Mouse (Mus musculus) forebrain, embryonic 14.5 days (tissue): Measurements from ENCODE around the gene Gm10721. TPM values are rescaled to one million over a fixed set of nuclear protein-coding genes. Genes with fewer than 3 reads are reported as not detected.
"Not testable (repeated sequence)": the region's sequence is repeated elsewhere in the genome, so short reads cannot be mapped to it uniquely, and the experiment has no call there.

Experiments used
- ATAC-seq: fragments of 200-750 bp; cut with Nextera tagmentation; 2 replicates; pipeline ENCODE4 v1.8.0; 2017; ENCODE audit warnings: mild to moderate bottlenecking, moderate library complexity
- DNase-seq: peaks from one replicate; pipeline ENCODE4 v3.0.0-alpha.2; 2015; ENCODE audit warnings: low spot score
- H3K27ac ChIP-seq: fragments of 300-500 bp; sonication (generic); 2 replicates; pipeline ENCODE4 v1.5.1; 2014; ENCODE audit warnings: low read depth, mild to moderate bottlenecking, control low read depth, low read length, moderate library complexity
- H3K27me3 ChIP-seq: fragments of 300-500 bp; sonication (generic); replicated peaks from 2 replicates; pipeline ENCODE4 v1.6.1; 2014; ENCODE audit warnings: low read length, control low read depth, mixed read lengths; ENCODE audit not compliant: control insufficient read depth, insufficient read depth
- H3K36me3 ChIP-seq: fragments of 300-500 bp; sonication (generic); 2 replicates; pipeline ENCODE4 v1.6.1; 2014; ENCODE audit warnings: low read length, control low read depth; ENCODE audit not compliant: control insufficient read depth, insufficient read depth
- H3K4me1 ChIP-seq: fragments of 300-500 bp; sonication (generic); 2 replicates; pipeline ENCODE4 v1.6.1; 2014; ENCODE audit warnings: antibody characterized with exemption, low read length, control low read depth; ENCODE audit not compliant: control insufficient read depth, insufficient read depth
- H3K4me2 ChIP-seq: fragments of 300-500 bp; sonication (generic); 2 replicates; pipeline ENCODE4 v1.6.1; 2014; ENCODE audit warnings: mild to moderate bottlenecking, control low read depth, low read length
- H3K4me3 ChIP-seq: fragments of 300-500 bp; sonication (generic); 2 replicates; pipeline ENCODE4 v1.5.1; 2014; ENCODE audit warnings: low read depth, low read length, control low read depth
- H3K9ac ChIP-seq: fragments of 300-500 bp; sonication (generic); 2 replicates; pipeline ENCODE4 v1.6.1; 2014; ENCODE audit warnings: mild to moderate bottlenecking, low read length, control low read depth, moderate library complexity
- H3K9me3 ChIP-seq: fragments of 300-500 bp; sonication (generic); replicated peaks from 2 replicates; pipeline ENCODE4 v1.6.1; 2016; ENCODE audit warnings: low read length, control low read depth, mixed read lengths; ENCODE audit not compliant: control insufficient read depth
- WGBS: fragments of 180-500 bp; shearing (Covaris S2); extraction: QIAGEN DNeasy Blood & Tissue Kit; methylation state at CpG from one replicate; pipeline ENCODE4 v1.1.7; 2014; 5-methylcytosine and 5-hydroxymethylcytosine counted together
- polyA plus RNA-seq: library from polyadenylated mRNA; unstranded; fragments of >200 nt; fragmentation: Nextera tagmentation; extraction: Ambion mirVana; gene quantifications from 2 replicates; pipeline ENCODE4 v1.2.1, GENCODE M21; 2014

The Gm10721 gene
- polyA plus RNA-seq, 1 experiment from 2014 or later, result not detected

- not testable (repeated sequence) for H3K9me3 ChIP-seq, H3K27ac ChIP-seq, H3K36me3 ChIP-seq, H3K9ac ChIP-seq, H3K27me3 ChIP-seq, H3K4me2 ChIP-seq, DNase-seq, ATAC-seq, H3K4me3 ChIP-seq, H3K4me1 ChIP-seq
- 74% methylated on average over 9 of the region's 13 CpGs for WGBS
Measured at GRCm38 (mm10) chr9:3023312-3023984, 10.5 kb downstream of the Gm10721 start, which contains the start of gene Gm10718. Gene Gm10718 (plus strand): TSS chr9:3023547.

- not testable (repeated sequence) for H3K36me3 ChIP-seq, H3K4me2 ChIP-seq, ATAC-seq, DNase-seq, H3K9ac ChIP-seq, H3K27ac ChIP-seq, H3K27me3 ChIP-seq, H3K4me3 ChIP-seq, H3K9me3 ChIP-seq, H3K4me1 ChIP-seq
- 67% methylated on average over 15 of the region's 16 CpGs for WGBS
Measured at GRCm38 (mm10) chr9:3023985-3024648, 11.2 kb downstream of the Gm10721 start.

- 73% methylated on average over 12 of the region's 12 CpGs for WGBS
- not testable (repeated sequence) for H3K9me3 ChIP-seq, DNase-seq, H3K4me3 ChIP-seq, H3K27ac ChIP-seq, ATAC-seq, H3K4me2 ChIP-seq, H3K4me1 ChIP-seq, H3K36me3 ChIP-seq, H3K27me3 ChIP-seq, H3K9ac ChIP-seq
Measured at GRCm38 (mm10) chr9:3024912-3025467, 12.1 kb downstream of the Gm10721 start, which contains the start of gene Gm10717. Gene Gm10717 (plus strand): TSS chr9:3025417.

- not testable (repeated sequence) for DNase-seq, H3K4me1 ChIP-seq, H3K9ac ChIP-seq, H3K36me3 ChIP-seq, ATAC-seq, H3K4me3 ChIP-seq, H3K27ac ChIP-seq, H3K9me3 ChIP-seq, H3K4me2 ChIP-seq, H3K27me3 ChIP-seq
- WGBS, result 62% methylated on average over 4 of the region's 6 CpGs
Measured at GRCm38 (mm10) chr9:3025653-3026052, 12.7 kb downstream of the Gm10721 start.

- whole genome bisulfite sequencing, result 77% methylated on average over 5 of the region's 5 CpGs
- not testable (repeated sequence) for ATAC-seq, H3K4me1 ChIP-seq, H3K9ac ChIP-seq, DNase-seq, H3K4me3 ChIP-seq, H3K27me3 ChIP-seq, H3K4me2 ChIP-seq, H3K9me3 ChIP-seq, H3K36me3 ChIP-seq, H3K27ac ChIP-seq
Measured at GRCm38 (mm10) chr9:3026136-3026535, 13.2 kb downstream of the Gm10721 start.

GRCm38 (mm10) chr9:3026741-3027140 lies 13.8 kb downstream of the Gm10721 start:
- WGBS, result 66% methylated on average over 9 of the region's 9 CpGs
- not testable (repeated sequence) for H3K27me3 ChIP-seq, H3K4me2 ChIP-seq, H3K9ac ChIP-seq, H3K36me3 ChIP-seq, H3K4me3 ChIP-seq, ATAC-seq, H3K4me1 ChIP-seq, DNase-seq, H3K27ac ChIP-seq, H3K9me3 ChIP-seq

GRCm38 (mm10) chr9:3027200-3027599 lies 14.3 kb downstream of the Gm10721 start:
- not testable (repeated sequence) for ATAC-seq, H3K27ac ChIP-seq, H3K4me2 ChIP-seq, H3K9ac ChIP-seq, H3K9me3 ChIP-seq, H3K4me3 ChIP-seq, H3K36me3 ChIP-seq, H3K27me3 ChIP-seq, H3K4me1 ChIP-seq
- 76% methylated on average over 9 of the region's 9 CpGs for WGBS
- peak; percentile 17 for DNase-seq

- not testable (repeated sequence) for H3K27me3 ChIP-seq, H3K4me2 ChIP-seq, H3K27ac ChIP-seq, H3K9me3 ChIP-seq, H3K4me1 ChIP-seq, H3K4me3 ChIP-seq, H3K9ac ChIP-seq, ATAC-seq, H3K36me3 ChIP-seq, DNase-seq
- WGBS, result 67% methylated on average over 12 of the region's 16 CpGs
Measured at GRCm38 (mm10) chr9:3029276-3030000, 16.5 kb downstream of the Gm10721 start.
